In the genomic region with DNA sequence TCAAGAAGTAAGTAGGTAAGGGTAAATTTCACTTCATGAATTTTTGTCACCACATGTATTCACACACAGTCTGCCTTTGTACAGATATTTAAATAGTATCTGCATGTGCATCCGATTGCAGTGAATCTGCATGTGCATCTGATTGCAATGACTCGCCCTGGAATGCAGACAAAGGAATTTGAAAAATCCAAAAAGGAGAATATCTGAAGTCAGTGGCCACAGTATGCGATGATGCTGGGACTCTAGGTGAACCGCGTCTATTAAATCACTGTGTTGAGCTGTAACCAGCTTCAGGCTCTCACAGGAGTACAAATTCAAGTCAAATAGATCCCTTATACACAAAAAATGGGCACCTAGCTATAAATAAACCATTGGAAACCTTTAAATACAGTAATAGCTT, we compare ENCODE assay signal across 17 mouse cellular contexts. TPM values are rescaled to one million over a fixed set of nuclear protein-coding genes. Genes with fewer than 3 reads are reported as not detected.
DNase-seq lines count a peak whose midpoint lies in the region; ATAC-seq and TF ChIP-seq lines count a peak whose summit lies in the region.
"Had no signal": no experiment of that assay in that cellular context is flagged by ENCODE, and none has a peak within 500 bp of the region (broad histone marks: within the 10 kb centered on the region; RNA-seq: fewer than 3 reads in every experiment).

No protein-coding gene starts in this region.

- intact Hi-C loops in gastrocnemius, adult 2 months (cut with DNase I) = no loop called here

- no peak overlapping the region for H3K4me2 ChIP-seq in forebrain, postnatal 0 days (ENCODE audit: low read depth)
- H3K4me2 ChIP-seq in forebrain, embryonic 16.5 days (ENCODE audit: low read length) = no peak overlapping the region
- H3K4me2 ChIP-seq in kidney, embryonic 16.5 days (replicated peaks; ENCODE audit: low read depth, low read length) = no peak overlapping the region
- H3K4me2 ChIP-seq: hindbrain, embryonic 13.5 days had no signal

- H3K27ac ChIP-seq in forebrain, postnatal 0 days (ENCODE audit: low read depth, low read length) = no peak overlapping the region
- H3K27ac ChIP-seq in forebrain, embryonic 16.5 days (ENCODE audit: low read length) = no peak overlapping the region
- peak overlapping the region; percentile 18; the same call in 1 of the 2 replicates for H3K27ac ChIP-seq in kidney, embryonic 16.5 days (ENCODE audit: low read length)
- peak overlapping the region; percentile 79; the same call in 1 of the 2 replicates for H3K27ac ChIP-seq in limb, embryonic 10.5 days
- H3K27ac ChIP-seq in gastrocnemius, adult 2 months = no peak overlapping the region
- H3K27ac ChIP-seq: hindbrain, embryonic 13.5 days had no signal

- no peaks in the 10 kb centered on the region; the same call in 1 of the 2 replicates for H3K4me1 ChIP-seq in forebrain, postnatal 0 days (ENCODE audit: insufficient read depth)
- no peaks in the 10 kb centered on the region; the same call in 1 of the 2 replicates for H3K4me1 ChIP-seq in forebrain, embryonic 16.5 days (replicated peaks; ENCODE audit: control insufficient read depth, insufficient read depth, low read length)
- H3K4me1 ChIP-seq in kidney, embryonic 16.5 days (ENCODE audit: insufficient read depth, low read length) = peaks cover 21% of the 10 kb centered on the region
- peaks cover 29% of the 10 kb centered on the region for H3K4me1 ChIP-seq in limb, embryonic 10.5 days

- no peak for TF ChIP-seq CTCF in forebrain, postnatal 0 days (IDR thresholded peaks at IDR 0.05; ENCODE audit: low read depth)
- TF ChIP-seq CTCF in gastrocnemius, adult 2 months (IDR thresholded peaks at IDR 0.05) = no peak

- ATAC-seq in forebrain, postnatal 0 days = no peak
- no peak for ATAC-seq in forebrain, embryonic 16.5 days
- no peak for ATAC-seq in kidney, embryonic 16.5 days (ENCODE audit: low FRiP score, low TSS enrichment)
- ATAC-seq: intestine, postnatal 0 days had no signal

- DNase-seq in forebrain, postnatal 0 days = peak; percentile 11
- DNase-seq in kidney, adult 11 months = no peak
- DNase-seq in Muller cell, postnatal 12 days (ENCODE audit: inconsistent ontology term) = peak; percentile 86
- no peak for DNase-seq in limb, embryonic 10.5 days (ENCODE audit: low spot score)
- no peak for DNase-seq in gastrocnemius, adult 2 months
- no peak for DNase-seq in thymus, postnatal 0 days (ENCODE audit: low spot score)
- DNase-seq: adrenal gland, adult 8-10 months; cerebellum, adult 11 months; cerebellum, postnatal 14 days; gastrocnemius, postnatal 14 days; lung, adult 18-20 months; right cerebral cortex, adult 18-20 months had no signal

- H3K9me3 ChIP-seq in forebrain, postnatal 0 days (ENCODE audit: low read length) = no peaks in the 10 kb centered on the region
- H3K9me3 ChIP-seq in forebrain, embryonic 16.5 days (ENCODE audit: control insufficient read depth, low read length) = no peaks in the 10 kb centered on the region
- no peaks in the 10 kb centered on the region for H3K9me3 ChIP-seq in kidney, embryonic 16.5 days (ENCODE audit: low read length)
- no peaks in the 10 kb centered on the region for H3K9me3 ChIP-seq in limb, embryonic 10.5 days (replicated peaks)
- H3K9me3 ChIP-seq: hindbrain, embryonic 13.5 days had no signal

- H3K9ac ChIP-seq in forebrain, postnatal 0 days = no peak overlapping the region
- H3K9ac ChIP-seq in forebrain, embryonic 16.5 days (replicated peaks; ENCODE audit: low read depth, low read length) = no peak overlapping the region
- H3K9ac ChIP-seq in kidney, embryonic 16.5 days (replicated peaks; ENCODE audit: low read length) = no peak overlapping the region
- H3K9ac ChIP-seq: hindbrain, embryonic 13.5 days had no signal

- no peaks in the 10 kb centered on the region for H3K36me3 ChIP-seq in forebrain, postnatal 0 days (ENCODE audit: insufficient read depth)
- H3K36me3 ChIP-seq in forebrain, embryonic 16.5 days (ENCODE audit: control insufficient read depth, insufficient read depth) = no peaks in the 10 kb centered on the region
- H3K36me3 ChIP-seq in kidney, embryonic 16.5 days (ENCODE audit: insufficient read depth, low read length) = no peaks in the 10 kb centered on the region
- no peaks in the 10 kb centered on the region for H3K36me3 ChIP-seq in limb, embryonic 10.5 days
- H3K36me3 ChIP-seq: hindbrain, embryonic 13.5 days had no signal

- H3K27me3 ChIP-seq in forebrain, postnatal 0 days (ENCODE audit: insufficient read depth, low read length) = no peaks in the 10 kb centered on the region; the same call in none of the 2 replicates
- peaks cover 2% of the 10 kb centered on the region; the same call in 1 of the 2 replicates for H3K27me3 ChIP-seq in forebrain, embryonic 16.5 days (replicated peaks; ENCODE audit: control insufficient read depth, insufficient read depth, low read length)
- H3K27me3 ChIP-seq in kidney, embryonic 16.5 days (ENCODE audit: insufficient read depth, low read length) = no peaks in the 10 kb centered on the region
- H3K27me3 ChIP-seq in limb, embryonic 10.5 days (ENCODE audit: low read depth, poor library complexity, severe bottlenecking) = no peaks in the 10 kb centered on the region
- H3K27me3 ChIP-seq: hindbrain, embryonic 13.5 days had no signal

- H3K4me3 ChIP-seq in forebrain, postnatal 0 days (ENCODE audit: low read depth, low read length) = no peak overlapping the region
- H3K4me3 ChIP-seq in forebrain, embryonic 16.5 days (replicated peaks; ENCODE audit: low read length) = no peak overlapping the region
- H3K4me3 ChIP-seq in kidney, embryonic 16.5 days (ENCODE audit: low read length) = no peak overlapping the region
- no peak overlapping the region for H3K4me3 ChIP-seq in limb, embryonic 10.5 days
- no peak overlapping the region for H3K4me3 ChIP-seq in gastrocnemius, adult 2 months
- H3K4me3 ChIP-seq: hindbrain, embryonic 13.5 days had no signal

- 68% methylated on average over 5 of the region's 5 CpGs for WGBS in forebrain, postnatal 0 days
- WGBS in forebrain, embryonic 16.5 days = 66% methylated on average over 5 of the region's 5 CpGs
- WGBS in kidney, embryonic 16.5 days = 61% methylated on average over 5 of the region's 5 CpGs
- 79% methylated on average over 5 of the region's 5 CpGs for WGBS in limb, embryonic 10.5 days

RNA-seq across cellular contexts. Expression of a gene that starts 53.0 kb away (rescaled TPM):
- total RNA-seq in forebrain, postnatal 0 days (2014; rRNA removed) = 8.5 and 8.9 TPM in 2 replicates
- polyA plus RNA-seq in forebrain, postnatal 0 days (2015; fragmentation: Nextera tagmentation; extraction: Ambion mirVana) = 11.7 and 13.6 TPM in 2 replicates
- polyA plus RNA-seq in forebrain, embryonic 16.5 days (2015; fragmentation: Nextera tagmentation; extraction: Ambion mirVana) = 25.4 and 32.1 TPM in 2 replicates
- polyA plus RNA-seq in kidney, embryonic 16.5 days (2015; fragmentation: Nextera tagmentation; extraction: Ambion mirVana) = 78.3 and 81.5 TPM in 2 replicates
- 27.0 and 33.3 TPM in 2 replicates for polyA plus RNA-seq in limb, embryonic 10.5 days (2016; fragmentation: Nextera tagmentation; extraction: Ambion mirVana)
- 10 to 100 TPM; 20.8 to 52.2 TPM for total RNA-seq in gastrocnemius, adult 2 months (2021)
- polyA plus RNA-seq in thymus, postnatal 0 days (2015; fragmentation: Nextera tagmentation; extraction: Ambion mirVana) = 5.7 and 8.0 TPM in 2 replicates

RNA-seq across cellular contexts. Expression of a gene that starts 55.7 kb away (rescaled TPM):
- 112 and 147 TPM in 2 replicates for total RNA-seq in forebrain, postnatal 0 days (2014; rRNA removed)
- 168 and 206 TPM in 2 replicates for polyA plus RNA-seq in forebrain, postnatal 0 days (2015; fragmentation: Nextera tagmentation; extraction: Ambion mirVana)
- 145 and 150 TPM in 2 replicates for polyA plus RNA-seq in forebrain, embryonic 16.5 days (2015; fragmentation: Nextera tagmentation; extraction: Ambion mirVana)
- 73.5 and 76.7 TPM in 2 replicates for polyA plus RNA-seq in kidney, embryonic 16.5 days (2015; fragmentation: Nextera tagmentation; extraction: Ambion mirVana)
- polyA plus RNA-seq in limb, embryonic 10.5 days (2016; fragmentation: Nextera tagmentation; extraction: Ambion mirVana) = 13.7 and 14.2 TPM in 2 replicates
- 1 to 10 TPM; 2.2 to 4.4 TPM for total RNA-seq in gastrocnemius, adult 2 months (2021)
- polyA plus RNA-seq in thymus, postnatal 0 days (2015; fragmentation: Nextera tagmentation; extraction: Ambion mirVana) = 2.9 and 3.2 TPM in 2 replicates
- total RNA-seq: megakaryocyte, adult 5-6 weeks had no signal

Comparison
In these comparisons a context has a peak if more than half of its experiments do, and no peak if none do; other contexts are left out.
1. DNase-seq: peak in forebrain, postnatal 0 days (single experiment) and Muller cell, postnatal 12 days (single experiment); none in kidney, adult 11 months (single experiment), limb, embryonic 10.5 days (single experiment), gastrocnemius, adult 2 months (single experiment) and thymus, postnatal 0 days (single experiment).
2. H3K27ac ChIP-seq: peak in kidney, embryonic 16.5 days (single experiment) and limb, embryonic 10.5 days (single experiment); none in forebrain, postnatal 0 days (single experiment), forebrain, embryonic 16.5 days (single experiment) and gastrocnemius, adult 2 months (single experiment).